Mouse (Mus musculus) heart, postnatal 36 days (tissue): ENCODE measurements around the gene Gm20388. TPM values are rescaled to one million over a fixed set of nuclear protein-coding genes. Genes with fewer than 3 reads are reported as not detected.

Source experiments
- DNase-seq, 2 experiments: peaks; one replicate each; pipeline ENCODE4 v3.0.0; 2021 to 2022
- intact Hi-C: fragments of 180-260 bp; cut with DNase I; formaldehyde crosslinking; loops from one replicate; pipeline ENCODE4 v1.15.1; 2025
- total RNA-seq, 2 experiments: library from RNA; stranded (reverse); gene quantifications; 2 replicates each; pipeline ENCODE4 v1.2.3; 2021

The Gm20388 gene
- total RNA-seq, 2 experiments from 2014 or later, result 3.5 to 4.9 TPM

GRCm38 (mm10) chr8:124080467-124081326 is 4170.1 kb downstream of the Gm20388 start:
- intact Hi-C loops, result no loop called here
- DNase-seq, result peak in 1 of 2 experiments; percentile 13

DNA sequence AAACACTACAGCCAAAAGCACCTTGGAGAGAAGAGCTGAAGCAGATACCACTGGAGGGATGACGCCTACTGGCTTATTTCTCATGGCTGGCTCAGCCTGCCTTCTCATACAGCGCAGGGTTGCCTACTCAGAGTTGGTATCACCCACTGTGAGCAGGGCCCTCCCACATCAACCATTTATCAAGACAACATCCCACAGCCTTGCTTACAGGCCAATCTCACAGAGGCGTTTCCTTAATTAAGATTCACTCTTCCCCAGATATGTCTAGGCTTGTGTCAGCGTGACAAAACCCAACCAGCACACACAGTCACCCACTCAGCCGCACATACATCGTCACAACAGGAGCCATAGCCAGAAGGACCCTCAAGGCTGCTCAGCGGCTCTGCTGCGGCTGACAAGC is 4172.0 kb downstream of the Gm20388 start:
- intact Hi-C loops, result no loop called here

GRCm38 (mm10) chr8:124083611-124084010 is 4173.0 kb downstream of the Gm20388 start:
- intact Hi-C loops, result no loop called here

More for the DNA sequence above, 4172.0 kb downstream of the Gm20388 start:
- no peak for DNase-seq

DNA sequence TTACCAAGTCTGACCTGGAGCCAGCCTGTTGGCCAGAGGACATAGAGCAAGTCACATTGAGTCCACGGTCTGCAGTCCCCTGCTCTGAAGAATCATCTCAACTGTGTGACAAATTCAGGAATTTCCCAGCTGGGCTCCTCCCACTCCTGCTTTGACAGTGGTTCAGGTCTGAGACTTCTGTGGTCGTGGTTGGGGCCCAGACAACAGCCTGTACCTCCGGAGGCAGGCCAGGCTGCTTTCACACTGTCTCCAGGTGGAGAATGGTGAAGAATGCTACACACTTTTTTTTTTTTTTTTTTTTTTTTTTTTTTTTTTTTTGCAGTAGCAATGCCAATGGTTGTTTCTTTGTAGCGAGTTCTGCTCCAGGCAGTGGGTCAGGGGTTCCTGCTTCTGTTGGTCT is 4175.0 kb downstream of the Gm20388 start:
- intact Hi-C loops, result no loop called here
- DNase-seq, result no peak

More at GRCm38 (mm10) chr8:124083611-124084010, 4173.0 kb downstream of the Gm20388 start:
- no peak for DNase-seq

DNA sequence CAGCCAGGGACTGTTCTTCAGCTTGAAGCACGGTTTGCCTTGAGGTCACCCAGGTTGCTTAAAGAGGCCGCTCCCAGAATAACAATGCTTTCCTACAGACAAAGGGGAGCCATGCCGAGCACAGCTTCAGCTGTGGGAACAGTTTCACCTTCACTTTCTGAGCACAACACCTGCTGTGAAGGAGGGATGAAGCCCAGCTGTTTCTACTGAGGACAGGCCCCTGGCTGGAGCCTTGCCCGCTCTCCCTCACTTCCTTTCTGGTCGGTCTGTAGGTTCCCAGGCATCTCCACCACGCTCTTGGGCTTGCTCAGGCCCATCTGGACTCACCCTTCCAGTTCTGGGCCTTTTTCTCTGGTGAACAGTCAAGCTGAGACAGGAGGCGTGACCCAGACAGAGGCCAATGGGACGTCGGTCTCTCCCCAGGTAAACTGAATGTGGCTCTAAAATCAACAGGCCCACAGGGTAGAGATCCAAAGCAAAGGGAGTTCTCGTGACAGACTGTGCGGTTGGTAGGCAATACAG is 4177.5 kb downstream of the Gm20388 start:
- intact Hi-C loops, result no loop called here
- DNase-seq, result no peak

- intact Hi-C loops, result no loop called here
- no peak for DNase-seq
These were observed 4178.4 kb downstream of the Gm20388 start for GRCm38 (mm10) chr8:124089016-124089415.

DNA sequence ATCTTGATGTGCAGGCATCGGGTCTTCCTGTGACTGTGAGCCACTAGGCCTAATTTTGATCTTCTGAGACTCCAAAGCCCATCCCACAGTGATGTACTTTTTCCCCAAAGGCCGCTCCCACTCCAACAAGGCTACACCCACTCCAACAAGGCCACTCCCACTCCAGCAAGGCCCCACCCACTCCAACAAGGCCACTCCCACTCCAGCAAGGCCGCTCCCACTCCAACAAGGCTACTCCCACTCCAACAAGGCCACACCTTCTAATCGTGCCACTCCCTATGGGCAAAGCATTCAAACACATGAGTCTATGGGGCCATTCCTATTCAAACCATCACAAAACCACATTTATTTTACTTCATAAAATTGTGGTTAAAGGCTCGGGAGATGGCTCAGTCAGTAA is 4179.8 kb downstream of the Gm20388 start:
- DNase-seq, result no peak
- intact Hi-C loops, result no loop called here

DNA sequence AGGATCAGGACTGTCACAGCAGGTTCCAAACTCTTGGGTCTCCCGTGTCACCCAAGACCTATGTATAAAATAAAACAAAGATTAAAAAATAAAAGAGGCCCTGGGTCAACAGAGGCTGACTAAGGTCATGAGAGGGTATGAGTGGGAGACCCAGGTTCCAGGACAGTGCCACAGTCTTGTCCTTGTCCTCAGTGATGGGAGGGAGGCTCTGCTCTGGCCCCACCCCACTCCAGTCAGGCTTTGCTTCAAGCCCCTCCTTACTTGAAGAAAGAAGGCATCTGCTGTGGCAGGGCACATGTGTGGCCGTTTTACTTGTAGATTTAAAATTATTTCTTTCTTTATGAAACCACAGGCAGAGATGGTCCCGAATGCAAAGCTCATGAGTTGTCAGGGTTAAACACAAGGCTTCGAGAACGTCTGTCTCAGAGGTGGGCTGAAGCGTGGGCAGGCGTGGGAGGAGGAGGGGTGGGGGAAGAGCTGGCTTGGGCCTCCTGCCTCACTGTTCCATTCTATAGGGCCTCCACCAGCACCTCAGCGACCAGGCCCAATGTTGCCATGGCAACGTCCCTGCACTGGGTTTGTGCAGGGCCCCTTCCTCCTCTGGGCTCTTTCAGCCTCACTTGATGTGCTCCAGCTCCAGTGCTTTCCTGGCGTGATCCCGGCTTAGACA is 4188.4 kb downstream of the Gm20388 start:
- intact Hi-C loops, result no loop called here
- DNase-seq, result no peak

DNA sequence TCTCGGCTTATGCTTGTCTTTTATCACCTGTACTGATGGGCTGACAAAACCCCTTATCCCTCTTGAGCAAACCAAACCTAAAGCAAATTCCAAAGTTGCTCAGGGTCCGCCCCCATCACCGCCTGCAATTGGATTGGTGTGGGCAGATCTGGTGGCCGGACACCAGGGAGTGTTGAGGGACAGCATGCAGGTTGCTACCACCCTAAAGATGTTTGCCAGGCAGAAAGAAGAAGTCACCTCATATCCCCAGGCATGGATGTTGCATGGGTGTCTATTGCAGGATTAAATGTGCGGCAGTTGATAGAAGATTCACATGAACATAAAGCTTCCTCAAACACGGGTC is 4189.0 kb downstream of the Gm20388 start:
- DNase-seq, result no peak
- intact Hi-C loops, result no loop called here

DNA sequence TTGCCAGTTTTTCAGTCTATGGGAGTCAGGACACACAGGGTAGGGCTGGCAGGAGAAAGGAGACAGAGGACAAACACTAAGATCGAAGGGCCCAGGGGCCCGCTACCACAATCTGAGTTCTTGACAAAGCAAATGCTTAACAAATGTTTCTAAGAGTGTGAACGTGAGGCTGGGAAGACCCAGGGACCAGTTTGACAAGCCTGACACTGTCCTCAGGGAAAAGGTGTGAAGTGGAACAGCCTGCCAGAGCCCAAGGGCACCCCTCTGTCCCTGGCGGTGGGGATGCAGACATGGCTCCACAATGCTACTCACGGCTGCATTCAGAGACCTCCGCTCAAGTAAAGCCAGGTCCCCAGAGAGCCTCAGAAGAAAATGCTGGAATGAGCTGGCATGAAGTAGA is 4195.2 kb downstream of the Gm20388 start:
- intact Hi-C loops, result no loop called here
- no peak for DNase-seq

DNA sequence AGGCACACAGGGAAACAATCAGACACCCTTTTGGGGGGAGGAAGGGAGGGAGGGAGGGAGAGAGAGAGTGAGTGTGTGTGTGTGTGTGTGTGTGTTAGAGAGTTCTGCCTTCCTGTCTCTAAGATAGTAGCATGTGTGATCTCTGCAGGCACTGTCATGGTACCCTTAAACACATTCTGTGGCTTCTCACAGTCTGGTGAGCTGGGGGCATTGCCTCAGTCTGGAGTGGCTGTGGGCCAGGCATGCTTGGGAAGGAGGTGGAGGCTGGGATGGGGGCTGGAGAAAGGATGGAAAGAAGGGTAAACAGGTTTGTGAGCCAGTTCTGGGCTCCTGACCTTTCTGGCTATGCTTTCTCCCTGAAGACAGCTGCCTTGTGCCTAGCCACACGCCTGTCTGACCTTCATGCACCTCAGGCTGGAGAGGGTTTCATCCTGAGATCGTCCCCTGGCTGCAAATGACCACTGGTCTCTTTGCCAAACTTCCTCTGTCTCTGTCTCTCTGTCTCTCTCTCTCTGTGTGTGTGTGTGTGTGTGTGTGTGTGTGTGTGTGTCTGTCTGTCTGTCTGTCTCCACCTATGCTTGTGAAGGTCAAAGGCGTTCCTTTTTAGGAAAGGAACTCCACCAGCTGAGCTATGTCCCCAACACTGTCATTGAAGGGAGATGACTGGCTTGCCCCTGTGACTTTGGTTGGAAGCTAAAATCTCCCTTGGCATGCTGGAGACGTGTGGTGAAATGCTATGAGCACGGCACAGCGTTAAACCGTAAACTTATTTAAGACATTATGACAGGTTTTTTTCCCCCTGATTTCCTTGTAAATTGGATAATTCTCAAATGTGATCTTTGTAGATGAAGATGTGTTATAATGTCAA is 4195.9 kb downstream of the Gm20388 start:
- intact Hi-C loops, result no loop called here
- DNase-seq, result no peak

- intact Hi-C loops, result no loop called here
- DNase-seq, result no peak
These were observed 4202.5 kb downstream of the Gm20388 start for GRCm38 (mm10) chr8:124113108-124113507.

GRCm38 (mm10) chr8:124125241-124125640 is 4214.6 kb downstream of the Gm20388 start:
- DNase-seq, result no peak

DNA sequence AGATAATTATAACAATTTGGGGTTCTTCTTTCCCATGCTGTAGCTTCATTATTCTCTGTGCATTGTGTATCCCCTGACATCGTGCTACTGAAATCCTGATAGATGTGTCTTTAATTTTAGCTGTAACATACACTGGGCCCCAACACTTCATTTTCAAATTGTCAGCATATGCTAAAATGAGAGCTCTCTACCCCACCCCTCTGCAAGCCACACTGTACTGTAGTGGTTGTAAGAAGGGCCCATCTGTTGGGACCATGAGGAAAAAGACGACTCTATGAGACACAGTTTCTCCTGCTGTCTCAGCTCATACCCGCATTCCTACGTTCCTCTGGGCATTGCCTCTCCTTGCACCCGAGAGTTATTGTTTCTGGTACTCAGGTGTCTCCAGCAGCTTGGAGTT is 4226.6 kb downstream of the Gm20388 start:
- intact Hi-C loops, result no loop called here
- no peak for DNase-seq

More at GRCm38 (mm10) chr8:124125241-124125640, 4214.6 kb downstream of the Gm20388 start:
- intact Hi-C loops, result no loop called here

DNA sequence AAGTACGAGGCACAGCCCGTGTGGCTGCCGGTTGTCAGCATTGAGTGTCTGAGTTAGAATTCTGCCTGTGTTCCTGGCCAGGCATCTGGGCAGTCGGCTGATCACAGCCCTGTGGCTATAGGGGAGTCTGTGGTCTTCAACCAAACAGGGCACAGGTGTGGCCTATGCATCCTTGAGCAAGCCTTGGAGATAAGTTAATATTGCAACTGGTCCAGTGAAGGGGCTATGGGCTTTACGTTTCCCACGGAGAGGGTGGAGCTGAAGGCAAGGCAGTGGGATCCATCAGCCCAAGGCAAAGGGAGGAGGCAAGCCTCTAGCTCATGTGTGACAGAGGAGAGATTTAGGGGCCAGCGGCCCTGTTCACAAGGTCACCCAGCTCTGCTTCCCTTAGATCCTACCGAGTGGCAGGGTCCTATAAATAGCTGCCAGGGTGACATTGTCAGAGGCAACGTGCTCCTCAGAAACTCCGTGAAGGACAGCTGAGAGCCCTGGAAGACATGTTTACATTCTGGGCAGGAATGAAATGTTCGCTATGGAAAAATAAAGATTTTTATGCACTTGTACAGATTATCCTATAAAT is 4229.7 kb downstream of the Gm20388 start:
- intact Hi-C loops, result no loop called here
- DNase-seq, result no peak

- no peak for DNase-seq
- intact Hi-C loops, result no loop called here
These were observed 4230.3 kb downstream of the Gm20388 start for GRCm38 (mm10) chr8:124140868-124141431.

- DNase-seq, result no peak
- intact Hi-C loops, result no loop called here
These were observed 4231.2 kb downstream of the Gm20388 start for GRCm38 (mm10) chr8:124141681-124142391.

DNA sequence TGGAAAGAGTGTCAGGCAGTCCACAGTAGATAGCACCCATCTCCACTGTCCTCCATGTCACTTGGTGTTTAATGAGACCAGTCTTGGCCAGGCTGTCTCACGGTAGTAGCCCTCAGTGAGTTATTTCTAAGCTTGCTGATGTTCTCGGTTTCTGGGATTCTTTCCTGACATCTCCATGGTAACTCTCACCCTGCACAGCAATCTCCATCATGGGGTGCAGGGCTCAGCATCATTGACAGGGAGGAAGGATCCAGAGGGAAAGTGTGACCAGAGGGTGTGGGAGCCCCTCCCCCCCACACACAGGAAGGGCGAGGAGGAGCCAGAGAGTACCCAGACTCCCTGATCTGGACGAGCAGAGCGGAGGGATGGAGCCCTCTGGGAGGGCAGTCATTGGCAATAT is 4232.4 kb downstream of the Gm20388 start:
- DNase-seq, result no peak
- intact Hi-C loops, result no loop called here

GRCm38 (mm10) chr8:124143871-124144618 is 4233.4 kb downstream of the Gm20388 start:
- DNase-seq, result no peak
- intact Hi-C loops, result no loop called here
